Mouse (Mus musculus) adrenal gland, adult 2 months (tissue): ENCODE measurements at regions not wholly inside any gene's neighbourhood (a gene's known extent, or its start where the extent isn't known, plus 50 kb on each side); places are given as distances from the start of the nearest gene placed in this dataset.

Experiments used
- DNase-seq: peaks from one replicate; pipeline ENCODE4 v3.0.0; 2021

DNA sequence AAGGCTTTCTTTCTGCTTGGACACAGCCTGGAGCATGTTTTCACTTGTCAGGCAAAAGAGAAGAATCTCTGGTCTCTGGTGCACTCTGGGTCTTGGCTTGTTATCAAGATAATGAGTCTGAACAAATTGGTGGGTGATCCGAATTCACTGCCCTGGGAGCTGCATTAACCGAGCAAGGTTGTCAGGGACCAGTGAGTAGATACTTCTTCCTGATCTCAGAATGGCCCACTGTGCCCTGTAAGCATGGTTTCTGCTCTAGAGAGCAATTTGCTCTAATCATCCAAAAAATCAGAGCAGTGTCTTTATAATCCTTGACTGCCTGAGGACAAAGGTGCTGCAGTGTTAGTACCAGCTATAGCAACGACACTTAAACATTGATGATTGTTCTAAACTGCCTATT is 97.2 kb upstream of the 1500015O10Rik start:
- no peak for DNase-seq

DNA sequence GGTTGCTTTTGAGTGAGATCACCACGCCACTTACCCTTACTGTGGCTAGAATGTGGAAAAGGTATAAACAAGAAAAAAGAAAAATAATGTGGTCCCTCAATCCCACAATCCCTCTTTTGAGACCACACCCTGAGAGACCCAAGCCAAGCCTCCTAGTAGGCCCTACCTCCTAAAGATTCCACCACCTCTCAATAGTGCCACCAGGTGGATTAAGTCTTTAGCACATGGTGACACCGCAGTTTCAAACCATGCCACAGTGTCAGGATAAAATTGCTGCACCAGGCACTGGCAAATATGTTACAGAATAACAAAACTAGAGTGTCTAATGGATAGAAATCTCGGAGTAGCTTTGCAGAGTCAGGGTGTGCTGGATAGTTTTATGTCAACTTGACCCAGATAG is 94.7 kb upstream of the 1500015O10Rik start:
- peak; percentile 25 for DNase-seq

DNA sequence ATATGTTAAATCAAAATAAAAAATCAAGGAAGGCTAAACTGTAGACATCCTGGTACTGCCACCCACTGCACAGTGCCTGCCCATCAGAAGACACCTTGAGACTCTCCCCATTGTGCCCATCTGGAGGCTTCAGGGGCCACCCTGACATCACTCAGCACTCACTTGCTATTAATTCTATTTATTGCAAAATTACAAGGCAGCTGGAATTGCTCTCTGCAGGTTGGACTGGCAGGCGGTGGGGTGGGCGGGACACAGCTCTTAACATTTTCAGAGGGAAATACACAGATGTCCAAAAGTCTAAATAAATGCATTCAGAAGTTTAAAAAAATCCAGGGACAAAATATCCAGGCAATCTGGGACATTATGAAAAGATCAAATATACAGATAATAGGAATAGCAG is 92.4 kb upstream of the 1500015O10Rik start:
- DNase-seq, result no peak

DNA sequence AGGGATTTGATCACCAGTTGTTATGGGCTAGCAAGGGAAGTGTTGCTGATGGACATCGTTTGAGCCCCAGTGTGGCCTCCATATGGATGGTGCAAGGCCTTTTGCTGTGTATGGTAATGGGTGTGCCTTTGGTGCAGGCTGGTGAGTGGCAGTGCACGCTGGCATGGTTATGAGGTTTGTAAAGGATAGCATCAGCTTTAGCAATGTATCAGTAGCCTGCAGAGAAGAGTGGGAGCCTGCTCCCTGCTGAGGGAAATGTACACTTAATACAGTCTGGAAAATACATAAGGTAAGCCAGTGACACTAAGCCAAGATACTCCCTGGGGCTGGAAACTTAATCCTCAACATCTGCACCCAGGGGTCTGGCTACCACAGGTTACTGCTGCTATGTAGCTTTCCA is 58.4 kb upstream of the 1500015O10Rik start:
- no peak for DNase-seq
